Mouse (Mus musculus) thymus, postnatal 10 days (tissue): ENCODE results near the gene Rgs7bp.

Experiments
- DNase-seq, 2 experiments: peaks; one replicate each; pipeline ENCODE4 v3.0.0; 2021; ENCODE audit warnings: low spot score in 2 of 2

The Rgs7bp gene

DNA sequence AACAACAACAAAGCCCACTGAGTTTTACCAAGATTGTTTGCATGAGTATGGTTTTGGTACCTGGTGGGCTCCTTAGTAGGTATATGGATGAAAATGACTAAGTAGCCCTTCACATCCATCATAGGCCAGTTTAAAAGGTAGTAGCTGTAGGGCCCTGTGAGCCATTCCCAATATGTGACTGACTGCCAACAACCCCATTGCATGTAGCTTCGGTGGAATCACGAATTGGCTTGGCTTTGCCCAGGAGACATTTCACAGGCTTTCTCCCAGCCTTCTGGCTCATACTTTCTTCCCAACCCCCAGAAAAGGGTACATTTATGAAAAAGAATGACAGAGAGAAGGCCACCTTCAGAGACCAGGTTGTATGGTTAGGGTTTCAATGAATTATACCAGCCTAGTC, 45.8 kb downstream of the Rgs7bp start:
- DNase-seq, result no peak

DNA sequence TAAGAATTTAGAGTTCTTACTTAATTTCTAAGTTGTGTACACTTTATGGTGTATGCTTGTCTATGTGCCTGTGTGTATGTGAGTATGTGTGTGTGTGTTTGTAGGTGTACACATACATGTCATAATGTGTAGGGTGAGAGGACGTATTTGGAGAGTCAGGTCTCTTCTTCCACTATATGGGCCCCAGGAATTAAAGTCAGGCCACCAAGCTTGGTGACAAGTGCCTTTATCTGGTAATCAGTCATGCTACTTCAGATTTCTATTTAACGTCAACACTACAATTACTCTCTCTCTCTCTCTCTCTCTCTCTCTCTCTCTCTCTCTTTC, 51.9 kb downstream of the Rgs7bp start:
- DNase-seq, result no peak

DNA sequence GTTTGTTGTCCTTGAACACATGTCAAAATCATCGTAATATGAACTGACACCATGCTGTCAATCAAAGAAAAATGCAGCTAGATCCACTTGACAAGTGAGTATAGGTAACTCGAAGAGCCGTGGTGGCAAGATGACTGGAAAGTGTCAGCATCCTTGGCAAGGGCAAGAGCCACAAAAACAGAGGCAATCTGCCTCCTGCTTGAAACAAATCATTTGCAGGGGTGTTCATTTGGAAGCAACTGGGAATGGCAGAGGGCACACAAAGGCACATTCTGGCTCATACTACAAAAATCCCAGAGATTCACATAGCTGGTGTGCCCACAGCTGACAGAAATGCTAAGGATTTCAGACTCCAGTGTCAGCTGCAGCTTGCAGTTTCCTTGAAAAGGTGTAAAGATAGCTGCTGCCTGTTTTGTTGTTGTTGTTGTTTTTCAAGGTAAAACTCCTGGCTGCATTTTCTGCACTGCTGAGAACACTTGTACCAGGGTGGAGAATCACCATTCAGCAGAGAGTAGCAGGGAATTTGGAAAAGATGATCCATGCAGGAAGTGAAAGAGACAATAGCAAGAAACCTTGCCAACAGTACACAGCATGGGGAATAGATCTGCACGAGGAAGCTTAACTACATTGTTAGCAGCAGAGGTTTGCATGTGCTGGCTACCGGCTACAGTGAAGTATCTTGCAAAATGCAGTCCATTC, 52.4 kb downstream of the Rgs7bp start:
- DNase-seq, result no peak

DNA sequence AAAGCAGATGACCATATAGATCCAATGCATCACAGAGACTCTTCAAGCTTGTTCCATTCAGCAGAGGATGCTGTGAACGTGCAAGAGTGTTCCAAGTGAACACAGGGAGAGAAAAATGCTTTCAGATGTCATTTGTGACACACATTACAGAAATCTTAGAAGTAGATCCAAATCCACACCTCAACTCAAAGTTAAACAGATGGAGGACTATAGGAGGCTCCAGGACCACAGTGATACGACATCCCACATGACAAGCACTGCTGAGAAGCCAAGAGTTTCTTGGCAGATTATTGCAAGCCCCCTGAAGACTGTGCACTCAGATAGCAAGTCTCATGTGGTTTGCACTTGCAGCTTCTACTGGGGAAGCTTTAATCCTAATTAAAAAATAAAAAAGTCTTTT, 53.0 kb downstream of the Rgs7bp start:
- DNase-seq, result no peak

DNA sequence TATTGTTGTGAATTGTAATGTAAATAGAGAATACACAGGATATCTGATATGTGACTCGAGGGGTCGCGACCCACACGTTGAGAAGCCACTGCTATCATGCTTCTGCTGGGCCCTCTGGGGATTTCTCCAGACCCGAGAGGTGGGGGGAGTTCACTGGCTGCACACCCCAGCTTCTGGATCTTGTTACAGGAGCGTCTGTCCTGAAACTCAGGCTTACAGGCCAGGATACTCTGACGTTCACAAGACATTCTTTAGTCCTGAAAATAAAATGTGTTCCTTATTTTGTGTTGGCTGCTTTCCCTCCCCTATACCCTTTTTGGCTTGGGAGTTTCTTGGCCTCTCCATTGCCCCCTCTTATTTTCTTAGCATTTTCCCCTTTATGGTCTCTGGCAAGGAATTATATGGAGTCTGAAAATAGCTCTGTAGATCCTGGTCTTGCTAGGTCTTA, 65.9 kb downstream of the Rgs7bp start:
- no peak for DNase-seq

DNA sequence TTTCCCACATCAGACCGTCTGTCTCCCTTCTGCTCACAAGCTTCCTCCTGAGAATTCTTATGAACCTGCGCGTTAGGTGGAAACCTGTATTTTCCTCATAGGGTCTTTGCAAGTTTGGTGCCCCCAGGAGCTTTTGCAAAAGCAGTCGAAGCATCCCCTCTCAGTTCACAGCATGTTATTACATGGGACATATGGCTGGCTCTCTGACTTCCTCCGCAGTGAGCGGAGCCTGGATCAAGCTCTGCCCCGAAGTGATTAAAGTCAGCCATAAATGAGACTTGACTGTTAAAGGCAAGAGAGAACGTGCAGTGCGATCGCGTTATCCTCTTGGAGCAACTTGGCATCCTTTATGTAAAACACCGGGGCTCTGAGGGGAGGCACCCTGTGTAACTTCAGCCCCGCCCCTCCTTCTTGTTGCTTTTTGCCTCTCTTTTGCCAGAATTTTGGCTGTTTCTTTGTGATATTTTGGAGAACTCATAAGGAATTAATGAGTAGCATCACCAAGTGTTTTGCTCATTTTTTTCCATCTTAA, 66.7 kb downstream of the Rgs7bp start:
- no peak for DNase-seq

DNA sequence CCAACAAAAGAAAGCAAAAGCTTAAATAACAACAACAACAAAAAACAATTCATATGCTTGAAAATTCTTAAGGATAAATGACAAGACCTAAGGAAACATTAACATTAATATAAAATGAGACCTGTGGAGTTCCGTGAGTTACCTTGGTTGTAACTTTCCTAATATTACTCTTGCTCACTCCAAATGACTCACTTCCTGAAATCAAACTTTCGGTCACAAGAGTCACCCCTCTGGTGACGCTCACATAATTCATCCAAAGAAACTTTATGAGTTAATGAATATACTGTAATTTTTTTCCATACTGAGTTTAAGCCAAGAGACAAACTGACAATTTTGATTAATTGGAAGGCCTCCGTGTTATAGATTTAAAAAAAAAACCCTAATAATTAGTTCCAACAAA, 69.0 kb downstream of the Rgs7bp start:
- DNase-seq, result no peak

DNA sequence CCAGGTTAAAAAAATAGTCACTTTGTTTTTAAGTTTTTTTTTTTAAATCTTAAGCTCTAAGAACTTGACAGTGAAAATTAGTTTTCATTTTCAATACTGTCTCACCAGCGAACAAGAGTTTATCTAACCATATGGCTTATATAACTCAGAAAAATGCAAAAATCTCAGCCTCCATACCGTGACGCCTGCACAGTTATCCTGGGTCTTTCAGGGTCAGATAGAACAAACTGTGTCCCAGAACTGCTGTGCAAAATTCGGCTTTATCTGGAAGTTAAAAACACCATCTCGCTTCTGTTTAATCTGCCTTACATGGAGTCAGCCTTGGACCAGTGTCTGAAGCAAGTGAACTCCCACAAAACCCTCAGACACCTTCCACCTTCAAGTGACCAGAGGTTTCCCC, 70.7 kb downstream of the Rgs7bp start:
- no peak for DNase-seq

DNA sequence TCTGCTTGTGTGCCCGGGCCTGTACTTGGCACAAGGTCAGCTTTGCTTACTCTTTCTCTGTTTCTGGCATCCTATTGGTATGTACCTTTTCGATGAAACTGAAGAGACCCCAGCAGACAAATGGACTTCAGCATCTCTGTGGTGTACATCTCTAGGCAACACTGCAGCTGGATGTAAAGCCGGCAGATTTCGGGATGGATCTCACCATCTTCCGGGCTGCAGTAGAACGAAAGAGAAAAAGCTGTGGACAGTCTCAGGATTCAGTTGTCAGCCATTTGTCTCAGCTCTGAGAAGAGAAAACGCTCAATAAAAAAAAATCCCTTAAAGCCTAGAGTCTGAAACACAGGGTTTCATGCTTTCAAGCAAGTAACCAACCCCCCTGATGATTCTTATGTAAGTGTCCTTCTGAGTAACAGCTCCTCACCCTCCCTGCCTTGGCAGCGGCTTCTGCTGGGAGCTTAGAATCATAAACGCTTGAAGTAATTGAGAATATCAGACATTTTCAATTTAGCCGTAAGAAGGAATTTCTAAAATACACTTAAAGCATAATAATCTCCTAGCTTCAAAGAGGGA, 71.9 kb downstream of the Rgs7bp start:
- DNase-seq, result no peak

DNA sequence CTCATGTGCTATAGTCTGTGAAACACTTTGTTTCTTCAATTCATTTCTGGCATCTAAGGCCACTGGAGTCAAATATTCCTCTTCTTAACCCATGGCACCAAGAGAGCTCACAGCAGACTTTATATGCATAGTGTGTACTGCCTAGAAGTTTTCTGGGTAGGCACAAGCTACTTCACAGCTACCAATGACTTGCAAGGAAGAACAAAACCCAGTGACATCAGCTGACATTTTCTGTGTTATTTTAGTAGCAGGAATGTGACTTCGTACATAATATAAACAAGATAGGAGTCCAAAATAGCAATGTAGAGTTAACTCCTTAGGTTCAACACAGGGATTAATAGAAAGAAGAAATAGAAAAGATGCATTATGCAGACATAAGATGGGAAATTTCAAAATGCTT, 76.6 kb downstream of the Rgs7bp start:
- DNase-seq, result no peak

DNA sequence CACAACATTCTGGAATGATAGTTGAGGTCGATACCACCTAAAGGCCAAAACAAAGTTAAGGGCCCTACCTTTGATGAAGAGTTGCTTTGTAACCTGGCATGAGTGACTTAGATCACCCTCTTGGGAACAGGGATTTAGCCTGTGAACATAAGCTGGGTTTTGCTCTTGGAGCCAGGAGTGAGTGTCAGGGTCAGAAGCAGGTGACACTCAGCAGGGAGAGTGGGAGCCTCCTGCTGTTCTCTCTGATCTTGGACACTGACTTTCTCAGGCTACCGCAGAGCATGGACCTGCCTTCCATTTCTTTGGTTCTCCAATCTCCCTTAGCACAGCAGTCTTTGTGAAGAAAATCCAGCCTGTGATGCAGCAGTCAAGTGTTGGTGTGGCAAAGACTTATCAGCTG, 87.2 kb downstream of the Rgs7bp start:
- no peak for DNase-seq

DNA sequence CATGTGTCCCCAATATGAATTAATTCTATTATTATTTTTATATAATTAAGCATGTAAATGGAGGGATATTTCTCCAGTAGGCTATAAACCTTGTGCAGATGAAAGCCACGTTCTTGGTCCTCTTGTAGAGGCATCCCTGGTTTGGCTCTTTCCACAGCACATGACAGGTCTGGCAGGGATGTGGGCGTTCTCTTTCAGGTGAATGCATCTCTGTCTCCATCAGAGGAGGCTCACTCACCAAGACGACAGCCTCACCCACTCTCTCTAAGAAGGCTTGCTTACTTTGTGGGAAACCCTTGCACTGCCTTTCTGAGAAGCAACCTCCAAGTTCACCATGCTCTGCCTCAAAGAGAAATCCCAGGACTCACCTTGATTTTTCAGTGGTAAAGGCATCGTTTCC, 91.0 kb downstream of the Rgs7bp start:
- DNase-seq, result no peak

DNA sequence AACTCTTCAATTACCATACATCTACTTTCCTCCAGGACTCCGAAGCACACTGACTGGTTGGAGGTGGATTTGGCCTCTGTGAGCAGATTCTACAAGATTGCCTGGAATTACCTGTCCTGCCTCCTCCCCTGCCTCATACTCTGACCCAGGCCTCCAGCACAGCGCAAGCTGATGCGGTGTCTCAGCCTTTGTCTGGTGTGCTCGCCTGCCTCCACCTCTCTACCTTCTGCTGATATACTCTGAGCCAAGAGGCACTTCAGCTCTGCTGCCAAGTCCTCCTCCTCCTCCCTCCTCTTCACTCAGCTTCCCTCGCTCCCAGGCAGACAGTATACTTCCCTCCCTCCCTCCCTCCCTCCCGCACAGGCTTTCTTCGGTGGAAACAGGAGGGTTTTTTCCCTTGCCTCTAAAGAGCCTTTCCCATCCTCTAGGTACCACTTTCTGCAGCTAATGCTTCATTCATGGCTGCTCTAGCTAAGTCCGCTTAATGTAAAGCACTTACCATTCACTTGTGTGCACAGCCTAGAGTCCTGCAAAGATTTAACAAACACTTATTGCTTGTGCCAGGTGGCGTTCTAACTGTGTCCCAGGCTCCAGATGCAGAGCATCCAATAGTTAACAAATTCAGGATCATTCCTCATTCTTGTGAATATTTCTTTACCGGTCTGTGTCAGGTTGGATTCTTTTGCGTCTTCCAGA, 91.9 kb downstream of the Rgs7bp start:
- DNase-seq, result no peak

DNA sequence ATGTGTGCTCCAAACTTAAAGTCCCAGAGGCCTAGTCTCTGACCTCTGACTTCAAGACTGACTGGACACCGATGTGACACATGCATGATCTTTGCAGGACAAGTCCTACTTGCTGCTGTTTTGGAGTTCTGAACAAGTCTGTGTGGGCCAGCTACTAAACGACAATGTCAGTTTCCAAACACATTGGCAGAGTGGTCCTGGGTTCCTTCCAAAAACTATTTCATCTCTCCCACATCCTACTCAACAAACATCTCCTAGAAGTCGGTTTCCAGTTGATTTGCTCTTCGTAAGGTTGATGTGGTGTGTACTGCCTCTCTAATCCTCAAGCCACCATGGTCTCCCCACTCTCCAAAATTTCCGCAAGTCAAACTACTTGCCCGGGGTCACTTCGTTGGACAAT, 92.6 kb downstream of the Rgs7bp start:
- DNase-seq, result no peak

DNA sequence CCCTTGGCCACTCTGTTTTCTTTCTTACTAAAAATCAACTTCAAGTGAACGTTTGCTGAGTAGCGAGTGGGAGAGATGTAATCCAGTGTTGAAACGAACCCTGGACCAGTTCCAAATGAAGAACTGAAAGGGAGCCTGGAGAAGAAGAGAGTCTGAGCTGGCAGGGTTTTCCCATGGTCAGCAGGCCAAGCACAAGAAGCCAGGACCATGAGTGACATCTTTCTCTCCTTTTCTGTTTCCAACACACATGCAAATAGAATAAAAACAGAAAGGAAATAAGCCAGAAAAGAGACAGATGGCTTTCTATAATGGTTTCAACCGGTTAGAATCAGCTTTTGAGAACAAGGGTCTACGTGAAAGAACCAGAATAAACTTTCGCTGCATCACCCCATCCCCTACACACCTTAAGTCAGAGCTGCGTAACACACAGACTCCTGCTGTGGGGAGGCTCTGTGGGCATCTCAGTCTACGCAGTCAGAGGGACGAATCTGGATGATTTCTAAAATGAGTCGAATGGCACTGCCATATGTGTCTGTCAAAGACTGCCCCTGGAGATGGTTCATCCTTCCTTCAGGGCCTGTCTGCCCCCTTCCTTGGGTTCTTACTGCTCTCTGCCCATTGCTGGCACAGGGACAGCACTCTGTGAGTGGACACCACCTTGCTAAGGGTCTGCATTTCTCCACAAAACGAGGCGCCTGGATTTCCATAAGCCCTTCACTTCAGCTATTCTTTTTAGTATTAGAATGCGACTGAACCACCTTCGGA, 93.6 kb downstream of the Rgs7bp start:
- no peak for DNase-seq

DNA sequence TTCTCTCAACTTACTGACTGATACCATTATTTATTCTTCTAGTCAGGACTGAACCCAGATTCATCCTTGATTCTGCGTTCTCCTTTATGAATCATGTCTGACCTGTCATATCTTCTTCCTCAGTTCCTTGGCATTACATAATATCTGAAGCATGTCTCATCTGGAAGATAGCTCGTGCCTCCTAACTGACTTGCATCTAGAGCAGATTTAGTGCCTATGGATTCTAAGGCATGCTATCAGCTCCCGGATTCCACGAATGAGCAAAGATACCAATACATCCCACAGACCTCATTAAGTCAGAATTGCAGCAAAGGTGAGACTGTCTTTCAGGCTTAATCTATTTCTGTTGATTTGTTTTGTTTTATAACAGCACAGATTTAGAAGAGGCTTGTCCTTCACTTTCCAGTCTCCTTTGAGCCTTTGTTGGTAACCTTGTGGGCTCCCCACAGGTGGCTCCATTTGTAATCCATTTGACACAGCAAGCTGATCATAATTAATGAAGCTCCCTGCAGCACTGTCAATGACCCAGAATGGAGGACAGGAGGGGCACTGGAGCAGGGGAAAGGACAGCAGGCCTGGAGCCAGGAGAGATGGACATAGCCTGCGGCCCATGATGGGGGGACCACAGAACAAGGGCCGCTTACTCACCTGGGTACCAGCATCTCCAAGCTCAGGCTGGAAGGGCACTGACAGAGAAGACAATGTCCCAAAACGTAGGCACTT, 94.4 kb downstream of the Rgs7bp start:
- no peak for DNase-seq

DNA sequence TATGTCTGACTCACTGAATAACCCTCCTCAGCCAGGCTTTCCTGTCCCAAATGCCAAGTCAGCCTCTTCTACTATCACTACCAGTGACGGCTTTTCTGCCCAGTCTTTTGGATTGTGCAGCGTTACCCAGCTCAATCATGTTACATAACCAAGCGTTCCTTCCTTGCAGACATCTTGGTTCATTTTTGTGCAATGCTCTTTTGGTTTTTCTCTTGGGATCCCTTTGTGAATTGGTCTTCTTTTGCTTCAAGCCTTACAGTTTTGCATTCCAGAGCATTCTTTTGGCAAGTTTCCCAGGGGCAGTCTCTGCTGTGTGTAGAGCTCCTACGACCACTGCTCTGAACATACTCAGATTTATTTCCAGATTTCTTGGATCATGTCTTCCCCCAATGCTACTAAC, 95.0 kb downstream of the Rgs7bp start:
- no peak for DNase-seq

DNA sequence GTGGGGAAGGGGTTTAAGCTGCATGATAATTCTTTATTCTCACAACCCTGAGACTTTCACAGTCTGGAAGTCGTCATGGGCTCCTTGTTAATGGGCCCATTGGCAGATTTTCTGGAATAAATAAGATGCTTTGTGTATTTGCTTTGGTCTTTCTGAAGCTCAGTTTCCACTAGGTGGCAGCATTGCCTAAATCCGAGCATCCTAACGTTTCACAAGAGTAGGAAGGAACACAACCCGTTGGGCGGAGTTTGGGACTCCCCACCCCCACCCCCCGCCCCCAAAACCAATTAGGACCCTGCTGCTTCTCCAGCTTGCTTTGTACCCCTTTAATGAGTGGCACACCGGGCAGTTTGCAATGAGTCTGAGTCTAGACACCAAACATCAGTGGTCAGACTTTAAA, 106.8 kb downstream of the Rgs7bp start:
- peak; percentile 42 to 71 for DNase-seq

DNA sequence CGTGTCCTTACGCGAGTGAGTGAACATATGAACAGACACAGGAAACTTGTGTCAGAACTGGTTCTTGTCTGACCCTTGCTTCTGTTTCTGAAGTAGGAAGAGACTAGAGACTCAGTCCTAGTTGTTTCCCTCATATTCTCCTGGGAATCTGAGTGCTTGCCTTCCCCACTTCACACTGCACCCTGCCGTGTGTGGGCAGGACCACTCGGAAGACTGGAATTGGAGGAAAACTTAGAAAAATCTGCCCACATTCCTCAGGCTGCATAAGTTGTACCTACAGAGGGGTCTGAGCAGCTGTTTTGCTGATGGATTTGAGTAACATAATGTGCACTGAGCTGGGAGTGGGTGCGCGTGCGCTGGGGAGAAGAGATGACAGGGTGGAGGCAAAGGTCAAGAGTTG, 114.2 kb downstream of the Rgs7bp start:
- DNase-seq, result no peak

DNA sequence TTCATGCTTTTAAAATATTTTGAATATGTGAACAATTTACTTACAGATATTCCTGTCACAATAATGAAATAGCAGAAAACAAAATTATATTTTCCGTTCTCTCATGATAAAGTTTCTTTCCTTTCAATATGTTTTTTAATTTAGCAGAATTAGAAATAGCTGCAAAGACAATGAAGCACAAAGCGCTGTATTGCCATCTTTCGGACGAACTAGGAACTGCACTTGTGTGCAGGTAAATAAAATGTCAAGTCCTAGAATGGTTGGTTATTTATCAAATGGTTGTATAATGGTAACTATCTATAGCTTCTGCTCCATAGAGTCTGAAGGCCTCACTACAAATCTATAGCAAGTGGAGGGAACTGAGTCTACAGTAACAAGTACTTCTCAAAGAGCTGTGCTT, 114.9 kb downstream of the Rgs7bp start:
- DNase-seq, result peak; percentile 7 to 64

DNA sequence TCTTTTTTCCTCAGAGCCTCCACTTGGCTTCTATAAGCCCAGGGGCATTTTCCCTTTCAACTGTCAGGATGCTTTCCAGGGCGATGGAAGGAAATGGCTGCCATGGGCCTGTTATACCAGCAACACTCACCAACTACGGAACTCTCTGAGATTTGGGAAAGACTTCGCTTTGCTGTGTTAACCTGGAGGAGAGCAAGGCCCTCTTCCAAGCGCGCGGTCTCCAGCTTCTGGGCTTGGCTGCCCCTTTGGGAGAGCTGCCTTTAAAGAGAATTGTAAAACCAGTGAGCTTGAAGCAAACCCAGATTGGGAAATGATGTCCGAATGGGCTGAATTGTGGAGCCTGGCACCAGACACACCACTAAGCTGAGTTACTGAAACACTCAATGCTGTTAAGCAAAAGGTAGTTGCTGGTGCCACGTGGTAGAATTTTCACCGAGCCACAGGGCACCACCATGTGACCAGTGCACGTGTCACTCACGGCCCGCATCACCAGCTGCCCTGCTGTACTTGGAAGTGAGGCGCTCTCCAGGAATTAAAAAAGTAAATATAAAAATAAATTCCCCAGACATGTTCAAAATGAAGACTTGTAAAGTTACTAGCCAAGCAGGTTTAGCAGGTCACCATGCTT, 115.7 kb downstream of the Rgs7bp start:
- no peak for DNase-seq
